ENCODE assay signal across 9 mouse cellular contexts in the genomic region with DNA sequence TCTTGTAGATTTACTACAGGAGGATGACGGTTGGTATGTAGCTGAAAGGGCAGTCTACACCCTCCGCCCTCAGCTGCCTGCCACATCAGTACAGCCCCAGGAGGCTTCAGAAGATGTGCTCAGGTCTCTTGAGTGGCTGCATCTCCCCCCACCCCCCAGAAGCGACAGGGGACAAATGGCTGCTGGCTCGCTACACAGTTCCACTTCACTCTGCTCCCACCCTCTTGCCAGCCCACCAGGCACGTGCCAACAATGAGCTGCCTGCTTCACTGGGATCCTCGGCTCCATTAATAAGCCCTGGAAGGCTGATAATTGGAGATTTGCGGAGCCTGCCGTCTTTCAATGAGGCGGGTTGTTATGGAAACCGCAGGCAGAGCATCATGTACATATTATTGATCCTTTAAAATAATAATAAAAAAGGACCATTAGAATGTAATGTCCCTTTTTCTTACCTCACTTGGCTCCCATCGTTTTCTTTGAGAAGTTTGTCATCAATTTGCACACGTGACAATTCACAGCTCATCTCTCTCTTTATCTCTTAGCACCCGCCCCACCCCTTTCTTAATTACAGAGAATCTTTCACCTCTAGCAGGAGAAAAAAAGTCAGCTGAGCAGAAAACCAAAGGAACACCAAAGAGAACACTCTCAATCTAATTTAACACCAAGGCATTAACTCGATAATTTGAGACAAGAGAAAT.
DNase-seq lines count a peak whose midpoint lies in the region; ATAC-seq lines count a peak whose summit lies in the region.
"Had no signal": no experiment of that assay in that cellular context is flagged by ENCODE, and none has a peak within 500 bp of the region (broad histone marks: within the 10 kb centered on the region; RNA-seq: fewer than 3 reads in every experiment).

No protein-coding gene starts in this region.

- intact Hi-C loops in left cerebral cortex, postnatal 4 days (cut with DNase I) = loop anchor here (2.0 kb wide), 1 partner anchor 507 kb away; no protein-coding TSS in a partner anchor

- H3K36me3 ChIP-seq in forebrain, embryonic 11.5 days (ENCODE audit: control insufficient read depth, insufficient read depth, low read length) = no peaks in the 10 kb centered on the region
- H3K36me3 ChIP-seq in hindbrain, embryonic 15.5 days = no peaks in the 10 kb centered on the region; the same call in 1 of the 2 replicates
- H3K36me3 ChIP-seq in neural tube, embryonic 12.5 days = no peaks in the 10 kb centered on the region
- H3K36me3 ChIP-seq: G1E had no signal

- WGBS in forebrain, embryonic 11.5 days = 30% methylated on average over 14 of the region's 14 CpGs
- WGBS in hindbrain, embryonic 15.5 days = 18% methylated on average over 14 of the region's 14 CpGs
- 25% methylated on average over 14 of the region's 14 CpGs for WGBS in neural tube, embryonic 12.5 days

- H3K27ac ChIP-seq in forebrain, embryonic 11.5 days (ENCODE audit: low read depth, low read length) = no peak overlapping the region; the same call in 1 of the 2 replicates
- H3K27ac ChIP-seq in hindbrain, embryonic 15.5 days (replicated peaks) = peak overlapping the region; percentile 78
- peak overlapping the region; percentile 43 for H3K27ac ChIP-seq in neural tube, embryonic 12.5 days

- H3K4me2 ChIP-seq in forebrain, embryonic 11.5 days (ENCODE audit: low read depth, low read length, severe bottlenecking) = peak overlapping the region; percentile 5; the same call in 1 of the 2 replicates
- H3K4me2 ChIP-seq in hindbrain, embryonic 15.5 days = peak overlapping the region; percentile 45
- H3K4me2 ChIP-seq in neural tube, embryonic 12.5 days (replicated peaks) = peak overlapping the region; percentile 49

- no peak overlapping the region for H3K4me3 ChIP-seq in forebrain, embryonic 11.5 days (ENCODE audit: low read depth, low read length)
- H3K4me3 ChIP-seq in hindbrain, embryonic 15.5 days = peak overlapping the region; percentile 4; the same call in 1 of the 2 replicates
- no peak overlapping the region; the same call in 1 of the 2 replicates for H3K4me3 ChIP-seq in neural tube, embryonic 12.5 days

- no peaks in the 10 kb centered on the region for H3K9me3 ChIP-seq in forebrain, embryonic 11.5 days (ENCODE audit: control insufficient read depth, low read length)
- no peaks in the 10 kb centered on the region for H3K9me3 ChIP-seq in hindbrain, embryonic 15.5 days
- no peaks in the 10 kb centered on the region for H3K9me3 ChIP-seq in neural tube, embryonic 12.5 days

- H3K9ac ChIP-seq in forebrain, embryonic 11.5 days (ENCODE audit: low read length) = no peak overlapping the region; the same call in 1 of the 2 replicates
- peak overlapping the region; percentile 33 for H3K9ac ChIP-seq in hindbrain, embryonic 15.5 days
- H3K9ac ChIP-seq in neural tube, embryonic 12.5 days = 0 out of 2 replicates have a peak overlapping the region, but pooled peaks have one; percentile 17

- DNase-seq in left cerebral cortex, postnatal 4 days = peak; percentile 84
- no peak for DNase-seq in left cerebral cortex, adult 18-20 months (ENCODE audit: low spot score in 2 of 2)
- DNase-seq in forebrain, embryonic 11.5 days (ENCODE audit: low spot score) = peak; percentile 74
- DNase-seq in thymus, postnatal 10 days (ENCODE audit: low spot score in 2 of 2) = no peak
- DNase-seq in kidney, postnatal 36 days = no peak
- DNase-seq in adrenal gland, adult 2 months = no peak

- peaks cover 2% of the 10 kb centered on the region; the same call in 1 of the 2 replicates for H3K4me1 ChIP-seq in forebrain, embryonic 11.5 days (replicated peaks; ENCODE audit: control insufficient read depth, insufficient read depth, low read length)
- peaks cover 27% of the 10 kb centered on the region for H3K4me1 ChIP-seq in hindbrain, embryonic 15.5 days (replicated peaks)
- peaks cover 7% of the 10 kb centered on the region for H3K4me1 ChIP-seq in neural tube, embryonic 12.5 days

- peak; percentile 89 for ATAC-seq in forebrain, embryonic 11.5 days (replicated peaks; ENCODE audit: low FRiP score)
- ATAC-seq in hindbrain, embryonic 15.5 days (ENCODE audit: low FRiP score, low read depth) = peak; percentile 78
- ATAC-seq in neural tube, embryonic 12.5 days (ENCODE audit: low FRiP score, low read depth) = peak; percentile 84

- no peaks in the 10 kb centered on the region for H3K27me3 ChIP-seq in forebrain, embryonic 11.5 days (ENCODE audit: control insufficient read depth, insufficient read depth, low read length)
- no peaks in the 10 kb centered on the region for H3K27me3 ChIP-seq in hindbrain, embryonic 15.5 days
- no peaks in the 10 kb centered on the region for H3K27me3 ChIP-seq in neural tube, embryonic 12.5 days (replicated peaks)

Comparison
In these comparisons a context has a peak if more than half of its experiments do, and no peak if none do; other contexts are left out.
1. DNase-seq: peak in left cerebral cortex, postnatal 4 days (single experiment) and forebrain, embryonic 11.5 days (single experiment); none in left cerebral cortex, adult 18-20 months (0 of 2), thymus, postnatal 10 days (0 of 2), kidney, postnatal 36 days (0 of 2) and adrenal gland, adult 2 months (single experiment).
2. Peak in every context shown above with its lines, with median percentiles within 50 percentile points of each other: ATAC-seq and H3K4me2 ChIP-seq.